Mouse (Mus musculus) bone marrow macrophage, adult 2 months (primary cell): ENCODE measurements at regions not wholly inside any gene's neighbourhood (a gene's known extent, or its start where the extent isn't known, plus 50 kb on each side); places are given as distances from the start of the nearest gene placed in this dataset.

Experiments
- H3K27ac ChIP-seq: 2 replicates; pipeline ENCODE4 v1.5.1; 2012; ENCODE audit warnings: low read depth, low read length; ENCODE audit not compliant: insufficient read depth
- H3K4me1 ChIP-seq: 2 replicates; pipeline ENCODE4 v1.6.1; 2012; ENCODE audit warnings: low read length; ENCODE audit not compliant: control insufficient read depth, insufficient read depth
- H3K4me3 ChIP-seq: 2 replicates; pipeline ENCODE4 v1.5.1; 2012; ENCODE audit warnings: mild to moderate bottlenecking, low read length, moderate library complexity; ENCODE audit not compliant: insufficient read depth
- CTCF ChIP-seq: IDR thresholded peaks from 2 replicates; pipeline ENCODE4 v1.5.1; 2012; ENCODE audit warnings: low read depth, mild to moderate bottlenecking, low read length, moderate library complexity
- POLR2A ChIP-seq: IDR thresholded peaks from 2 replicates; pipeline ENCODE4 v1.6.1; 2012; ENCODE audit warnings: mild to moderate bottlenecking, low read depth, low read length, borderline replicate concordance

DNA sequence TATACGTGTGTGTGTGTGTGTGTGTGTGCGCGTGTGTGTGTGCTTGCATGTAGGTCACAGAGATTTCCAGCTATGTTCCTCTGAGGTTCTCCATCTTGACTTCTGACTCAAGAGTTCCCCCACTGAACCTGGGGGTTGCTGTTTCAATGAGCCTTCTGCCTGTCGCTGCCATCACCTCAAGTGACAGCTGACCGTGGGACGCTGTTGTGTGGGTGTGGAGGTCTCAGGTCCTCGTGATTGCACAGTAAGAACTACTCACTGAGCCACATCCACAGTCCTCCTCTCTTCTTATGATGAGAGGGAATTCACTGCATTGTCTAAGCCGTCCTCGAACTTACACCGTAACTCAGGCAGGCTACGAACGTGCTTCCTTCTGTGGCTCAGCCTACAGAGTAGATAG, 158.8 kb upstream of the Klf14 start:
- TF ChIP-seq POLR2A (no peak), CTCF (no peak)
- Histone ChIP-seq H3K27ac (no peak overlapping the region), H3K4me1 (peaks cover 79% of the 10 kb centered on the region), H3K4me3 (no peak overlapping the region)

DNA sequence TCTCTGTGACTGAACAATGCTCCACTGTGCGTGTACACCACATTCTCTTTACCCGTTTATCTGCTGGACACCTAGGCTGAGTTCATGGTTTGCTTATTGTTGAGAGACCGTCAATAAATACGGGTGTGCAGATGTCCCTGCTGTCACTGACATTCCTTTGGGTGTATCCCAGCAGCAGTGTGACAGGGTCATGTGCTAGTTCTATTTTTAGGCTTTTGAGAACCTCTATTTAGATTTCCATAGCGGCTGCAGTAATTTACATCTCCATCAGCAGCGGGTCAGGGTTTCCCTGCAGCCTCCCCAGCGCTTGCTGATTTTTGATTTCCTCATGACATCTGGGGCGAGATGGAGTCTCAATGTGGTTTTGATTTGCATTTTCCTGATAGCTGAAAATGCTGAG, 162.1 kb upstream of the Klf14 start:
- peak overlapping the region; percentile 82 for H3K27ac ChIP-seq

DNA sequence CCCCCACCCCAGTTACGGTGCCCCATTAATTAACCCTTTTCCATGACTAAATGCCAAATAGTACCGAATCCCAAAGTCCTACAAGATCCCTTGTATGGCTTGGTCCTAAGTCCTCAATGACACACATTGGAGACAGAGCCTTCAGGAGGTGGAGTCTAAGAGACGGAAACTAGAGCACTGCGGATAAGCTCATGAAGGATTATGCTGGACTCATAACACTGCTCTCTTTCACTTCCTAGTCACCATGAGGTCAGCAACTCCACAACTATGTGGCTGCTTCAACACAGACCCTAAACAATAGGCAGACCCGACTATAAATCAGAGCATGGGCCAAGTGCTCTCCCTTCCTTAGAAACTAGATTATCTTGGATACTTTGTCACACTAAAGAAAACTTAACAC, 164.0 kb upstream of the Klf14 start:
- TF ChIP-seq POLR2A (no peak), CTCF (no peak)
- Histone ChIP-seq H3K4me3 (peak overlapping the region; percentile 14; the same call in 1 of the 2 replicates), H3K4me1 (peaks cover 69% of the 10 kb centered on the region), H3K27ac (peak overlapping the region; percentile 82)

More for the DNA sequence above, 162.1 kb upstream of the Klf14 start:
- TF ChIP-seq CTCF (no peak), POLR2A (no peak)
- Histone ChIP-seq H3K4me3 (no peak overlapping the region), H3K4me1 (peaks cover 70% of the 10 kb centered on the region)

DNA sequence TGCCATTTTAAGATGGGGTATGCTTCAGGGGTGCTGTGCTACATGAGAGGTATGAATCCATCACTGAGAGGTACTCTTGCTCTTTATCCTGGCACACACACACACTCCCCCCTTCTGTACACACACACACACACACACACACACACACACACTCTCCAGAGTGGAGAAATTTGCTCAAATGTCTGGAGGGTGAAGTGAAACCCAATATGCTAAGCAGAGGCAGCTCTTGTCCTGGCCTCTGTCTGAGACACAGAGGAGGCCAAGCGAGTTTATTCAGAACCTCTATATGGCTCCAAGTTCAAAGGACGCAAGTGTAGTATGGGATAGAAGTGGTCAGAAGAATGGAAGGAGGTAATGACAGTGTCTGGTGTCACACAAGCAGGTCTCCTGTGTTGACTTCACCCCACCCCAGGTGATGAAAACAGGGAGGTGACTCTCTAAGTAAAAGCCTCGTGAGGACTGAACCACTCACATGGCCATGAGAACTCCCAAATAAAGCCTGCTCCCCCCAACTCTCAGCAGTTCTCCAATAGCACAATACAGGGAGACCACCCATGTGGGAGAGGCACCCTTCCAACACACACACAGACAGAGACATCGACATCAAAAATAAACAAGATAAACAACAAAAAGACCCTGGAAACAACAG, 164.6 kb upstream of the Klf14 start:
- peak overlapping the region; percentile 14; the same call in 1 of the 2 replicates for H3K4me3 ChIP-seq
- H3K4me1 ChIP-seq = peaks cover 69% of the 10 kb centered on the region
- H3K27ac ChIP-seq = peak overlapping the region; percentile 80
- TF ChIP-seq CTCF (no peak), POLR2A (no peak)

DNA sequence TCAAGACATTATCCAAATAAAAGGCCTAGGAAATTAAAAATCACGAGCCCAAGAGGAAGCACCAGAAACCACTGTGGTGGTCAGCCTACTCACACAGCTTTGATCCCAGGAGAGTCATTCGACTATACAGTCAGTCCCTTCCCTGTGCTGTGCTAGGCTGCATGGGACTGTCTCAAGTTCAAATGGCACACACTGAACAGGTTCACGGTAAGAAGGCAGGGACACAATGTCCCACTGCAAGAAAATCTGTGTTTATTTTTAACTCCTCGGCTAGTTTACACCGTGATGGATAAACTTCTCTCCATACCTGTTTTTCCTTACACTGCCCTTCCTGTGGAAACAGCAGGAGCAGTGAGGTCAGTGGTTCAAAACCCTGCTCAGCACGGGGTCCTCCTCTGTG, 165.2 kb upstream of the Klf14 start:
- Histone ChIP-seq H3K4me3 (peak overlapping the region; percentile 38), H3K4me1 (peaks cover 67% of the 10 kb centered on the region), H3K27ac (peak overlapping the region; percentile 80)
- TF ChIP-seq POLR2A (no peak), CTCF (no peak)

DNA sequence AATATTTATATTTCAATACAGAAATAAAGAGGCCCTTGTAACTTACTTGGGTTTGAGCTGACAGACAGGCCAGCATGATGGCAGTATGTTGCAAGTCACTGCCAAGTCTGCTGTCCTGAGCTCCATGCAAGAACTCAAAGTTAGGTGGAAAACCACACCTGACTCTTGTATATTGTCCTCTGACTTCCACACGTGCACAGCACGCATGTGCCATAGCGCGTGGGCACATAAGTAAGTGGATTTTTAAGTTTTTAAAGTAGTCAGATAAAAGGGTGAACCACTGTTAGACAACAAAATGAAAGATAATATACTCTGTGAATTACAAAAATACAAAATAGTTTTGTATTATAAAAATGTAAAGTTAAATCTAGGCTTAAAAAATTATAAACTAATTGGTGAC, 166.0 kb upstream of the Klf14 start:
- Histone ChIP-seq H3K4me3 (peak overlapping the region; percentile 55), H3K4me1 (peaks cover 60% of the 10 kb centered on the region), H3K27ac (peak overlapping the region; percentile 77)
- TF ChIP-seq CTCF (no peak), POLR2A (no peak)

DNA sequence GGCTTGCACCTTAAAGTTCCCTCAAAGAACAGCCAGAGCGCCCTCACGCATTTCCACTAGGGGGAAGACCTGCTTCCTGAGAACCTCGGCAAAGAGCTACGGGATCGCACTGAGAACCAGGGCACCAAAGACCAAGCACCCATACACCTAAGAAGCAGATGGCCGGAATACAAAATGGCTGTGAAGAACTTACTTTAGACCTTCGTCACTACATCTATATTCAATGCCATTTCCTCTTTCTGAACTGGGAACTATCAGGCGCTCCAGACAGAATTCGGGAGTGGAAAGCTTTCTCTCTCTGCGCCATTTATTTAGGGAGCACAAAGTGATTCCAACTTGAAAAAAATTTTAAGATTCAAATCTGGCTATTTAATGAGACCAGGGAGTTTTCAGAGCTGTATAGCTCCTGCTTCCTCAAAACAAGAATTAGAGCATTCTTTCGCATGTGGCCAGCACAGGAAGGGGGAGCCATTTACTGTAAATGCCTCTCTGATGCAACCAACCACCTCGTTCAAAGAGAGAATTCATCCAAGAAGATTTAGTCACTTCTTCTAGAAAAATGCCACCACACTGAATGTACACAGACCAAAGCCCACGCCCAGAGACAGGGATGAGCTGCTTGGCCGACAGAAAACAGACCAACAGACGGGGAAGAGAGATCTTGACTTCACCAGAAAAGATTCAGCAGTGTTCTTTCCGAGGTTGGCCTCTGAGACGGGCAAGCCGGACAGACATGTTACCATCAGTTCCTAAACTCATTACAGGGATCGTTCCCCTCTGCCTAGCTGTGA, 166.6 kb upstream of the Klf14 start:
- Histone ChIP-seq H3K4me3 (peak overlapping the region; percentile 53), H3K4me1 (peaks cover 53% of the 10 kb centered on the region), H3K27ac (peak overlapping the region; percentile 77)
- TF ChIP-seq POLR2A (no peak), CTCF (no peak)

DNA sequence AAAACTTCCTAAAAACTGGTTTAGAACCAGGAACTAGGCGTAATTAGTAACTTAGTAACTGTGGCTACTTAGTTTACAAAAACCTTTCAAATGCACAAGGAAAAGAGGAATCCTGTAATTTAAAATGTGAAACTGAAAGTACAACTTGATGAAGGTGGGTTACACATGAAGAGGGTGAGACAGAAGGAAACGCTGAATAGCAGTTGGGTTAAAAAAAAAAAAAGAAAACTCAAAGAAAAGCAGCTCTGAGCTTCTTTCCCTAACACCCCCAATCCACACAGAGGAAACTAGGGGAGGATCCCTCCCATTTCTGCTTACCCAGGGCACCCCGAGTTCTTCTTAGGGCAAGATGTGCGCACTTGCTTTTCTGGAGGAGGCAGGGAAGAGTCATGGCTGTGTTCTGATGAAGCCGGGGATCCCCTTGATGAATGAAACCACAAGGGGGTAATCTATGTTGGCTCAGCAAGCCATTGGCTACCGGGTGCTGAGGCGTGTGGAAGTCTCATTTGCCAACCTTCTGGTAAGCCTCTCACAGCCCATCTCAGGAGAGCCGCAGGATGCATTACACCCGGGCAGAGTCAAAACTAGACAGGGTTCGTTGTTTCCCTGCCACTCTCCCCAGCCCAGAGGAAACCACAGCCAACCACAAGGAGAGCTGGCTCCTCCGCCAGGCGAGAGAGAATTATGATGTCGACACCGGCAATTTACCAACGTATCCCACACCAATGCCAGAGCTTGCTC, 167.4 kb upstream of the Klf14 start:
- peak overlapping the region; percentile 77 for H3K27ac ChIP-seq
- H3K4me1 ChIP-seq = peaks cover 46% of the 10 kb centered on the region
- peak overlapping the region; percentile 53 for H3K4me3 ChIP-seq
- no peak for TF ChIP-seq POLR2A
- TF ChIP-seq CTCF = no peak

DNA sequence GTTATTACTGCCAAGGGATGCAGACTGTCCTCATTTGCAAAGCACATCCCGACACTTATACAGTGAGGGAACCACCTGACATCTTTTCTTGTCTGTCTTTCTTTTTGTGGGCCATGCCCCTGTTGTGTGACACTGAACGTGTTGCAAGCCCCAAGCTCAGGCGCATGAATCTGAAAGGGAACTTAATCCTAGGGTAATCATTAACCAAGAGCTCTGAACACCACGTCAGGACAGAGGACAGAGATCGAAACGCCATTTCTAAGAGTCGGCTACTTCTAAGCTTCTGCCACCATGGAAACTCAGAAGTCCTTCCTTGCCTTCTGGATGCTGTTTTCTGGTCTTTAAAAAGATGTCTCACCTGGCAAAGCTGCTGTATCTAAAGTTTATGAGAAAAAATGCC, 170.3 kb upstream of the Klf14 start:
- H3K4me3 ChIP-seq = no peak overlapping the region
- no peak for TF ChIP-seq CTCF
- no peak overlapping the region for H3K27ac ChIP-seq
- peaks cover 23% of the 10 kb centered on the region for H3K4me1 ChIP-seq

DNA sequence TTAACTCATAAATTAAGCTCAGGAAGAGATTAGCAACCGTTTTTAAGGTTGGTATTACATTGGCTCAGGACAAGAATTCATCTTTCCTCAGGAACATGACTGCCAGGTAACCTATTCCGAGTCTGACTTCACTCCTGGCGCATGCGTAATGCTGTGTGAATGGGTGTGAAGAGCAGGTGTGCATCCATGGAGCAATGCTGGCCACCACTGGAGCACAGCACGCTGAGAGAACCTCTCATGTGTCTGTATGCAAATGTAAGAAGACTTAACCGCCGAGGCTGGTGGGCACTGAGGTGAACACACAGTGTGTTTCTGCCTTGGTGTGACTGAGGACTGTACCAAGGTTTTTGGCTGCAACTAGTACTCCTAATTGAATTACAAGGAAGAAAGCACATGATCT, 171.1 kb upstream of the Klf14 start:
- Histone ChIP-seq H3K27ac (no peak overlapping the region), H3K4me1 (peaks cover 18% of the 10 kb centered on the region)
- TF ChIP-seq POLR2A = no peak
- TF ChIP-seq CTCF = no peak

More for the DNA sequence above, 171.1 kb upstream of the Klf14 start:
- H3K4me3 ChIP-seq = no peak overlapping the region
